Mouse (Mus musculus) ovary, adult 10 weeks (tissue): Measurements from ENCODE around the gene Cyp2r1. TPM values are rescaled to one million over a fixed set of nuclear protein-coding genes. Genes with fewer than 3 reads are reported as not detected.

Experiments
- polyA plus RNA-seq: library from polyadenylated mRNA; stranded (reverse); fragments of 350-450 nt; fragmentation: Illumina TruSeq; extraction: RNeasy Lipid Tissue Mini Kit (QIAGEN cat#74804); gene quantifications from one replicate; pipeline ENCODE4 v1.2.3, GENCODE M21; 2014

The Cyp2r1 gene
- 6.8 TPM for polyA plus RNA-seq

DNA sequence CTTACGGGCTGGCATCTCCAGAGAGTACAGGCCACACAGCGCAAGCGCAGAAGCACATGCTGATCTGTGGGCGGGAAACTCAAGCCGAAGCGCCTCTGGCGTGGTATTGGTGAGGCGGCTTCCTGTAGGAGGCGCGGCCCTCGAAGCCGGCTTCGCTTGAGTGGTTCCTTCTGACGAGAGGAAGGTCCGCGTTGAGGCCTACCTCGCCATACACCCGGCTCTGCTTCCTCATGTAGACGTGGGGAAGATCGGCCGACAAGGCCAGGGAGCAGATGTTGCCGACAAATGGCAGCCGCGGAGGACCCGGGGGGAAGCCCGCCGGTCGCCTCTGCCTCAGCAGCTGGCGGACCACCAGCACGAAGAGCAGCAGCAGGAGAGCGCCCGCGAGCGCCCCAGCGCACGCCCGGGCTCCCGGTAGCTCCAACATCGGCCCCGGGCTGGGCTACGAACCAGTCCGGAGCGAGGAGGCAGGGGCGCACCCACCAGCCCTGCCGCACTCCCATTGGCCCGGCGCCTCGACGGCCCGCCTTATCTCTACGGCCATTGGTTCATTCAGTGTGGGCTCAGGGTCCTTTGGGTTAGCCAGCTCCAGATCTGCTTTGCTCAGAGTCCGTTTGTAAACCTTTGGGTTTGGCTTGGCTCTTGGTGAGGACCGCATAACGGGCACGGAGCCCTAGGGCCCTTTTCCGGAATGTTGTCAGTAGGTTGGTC is at the start of gene Cyp2r1:
Gene Cyp2r1, minus strand, starts transcription at position 442 of the 711 bp plus-strand sequence.

Other genes starting within 250 kb of the Cyp2r1 start
- 25.5 TPM for gene Pde3b, start 147.7 kb downstream of the Cyp2r1 start, polyA plus RNA-seq
- gene Calca, start 73.4 kb upstream of the Cyp2r1 start, polyA plus RNA-seq: not detected
- 1.1 TPM for gene Calcb, start 155.7 kb upstream of the Cyp2r1 start, polyA plus RNA-seq
- 2.2 TPM for gene Insc, start 180.7 kb upstream of the Cyp2r1 start, polyA plus RNA-seq